Mouse (Mus musculus) limb, embryonic 14.5 days (tissue): ENCODE measurements around the gene Rnf144b. TPM values are rescaled to one million over a fixed set of nuclear protein-coding genes. Genes with fewer than 3 reads are reported as not detected.

Source experiments
- ATAC-seq: fragments of 200-750 bp; cut with Nextera tagmentation; 2 replicates; pipeline ENCODE4 v1.8.0; 2017; ENCODE audit warnings: low read depth, moderate number of reproducible peaks, moderate TSS enrichment; ENCODE audit not compliant: low FRiP score
- DNase-seq: peaks from one replicate; pipeline ENCODE4 v3.0.0-alpha.2; 2015; ENCODE audit warnings: low spot score
- H3K27ac ChIP-seq: fragments of 300-500 bp; sonication (generic); replicated peaks from 2 replicates; pipeline ENCODE4 v1.5.1; 2014; ENCODE audit warnings: low read depth, mild to moderate bottlenecking, low read length, moderate library complexity, mixed read lengths
- H3K27me3 ChIP-seq: fragments of 300-500 bp; sonication (generic); 2 replicates; pipeline ENCODE4 v1.6.1; 2014; ENCODE audit warnings: low read length, mixed read lengths; ENCODE audit not compliant: control insufficient read depth, insufficient read depth
- H3K36me3 ChIP-seq: fragments of 300-500 bp; sonication (generic); 2 replicates; pipeline ENCODE4 v1.6.1; 2014; ENCODE audit warnings: mild to moderate bottlenecking, low read length, moderate library complexity, mixed read lengths; ENCODE audit not compliant: control insufficient read depth, insufficient read depth
- H3K4me1 ChIP-seq: fragments of 300-500 bp; sonication (generic); 2 replicates; pipeline ENCODE4 v1.6.1; 2014; ENCODE audit warnings: antibody characterized with exemption, low read length, mixed read lengths; ENCODE audit not compliant: control insufficient read depth, insufficient read depth
- H3K4me2 ChIP-seq: fragments of 300-500 bp; sonication (generic); replicated peaks from 2 replicates; pipeline ENCODE4 v1.6.1; 2014; ENCODE audit warnings: low read depth, mild to moderate bottlenecking, low read length, moderate library complexity; ENCODE audit not compliant: severe bottlenecking
- H3K4me3 ChIP-seq: fragments of 300-500 bp; sonication (generic); replicated peaks from 2 replicates; pipeline ENCODE4 v1.5.1; 2014; ENCODE audit warnings: low read length
- H3K9ac ChIP-seq: fragments of 300-500 bp; sonication (generic); 2 replicates; pipeline ENCODE4 v1.6.1; 2014; ENCODE audit warnings: mild to moderate bottlenecking, low read depth, low read length, moderate library complexity; ENCODE audit not compliant: severe bottlenecking
- H3K9me3 ChIP-seq: fragments of 300-500 bp; sonication (generic); 2 replicates; pipeline ENCODE4 v1.6.1; 2016; ENCODE audit warnings: low read length; ENCODE audit not compliant: control insufficient read depth
- POLR2A ChIP-seq: fragments of 200-500 bp; IDR thresholded peaks from 2 replicates; pipeline ENCODE4 v1.8.0; 2012; ENCODE audit warnings: inconsistent platforms, mild to moderate bottlenecking, moderate library complexity, borderline replicate concordance; ENCODE audit not compliant: insufficient read depth, insufficient read length; ENCODE audit errors: extremely low read depth
- WGBS: fragments of 180-500 bp; shearing (Covaris S2); extraction: QIAGEN DNeasy Blood & Tissue Kit; methylation state at CpG from one replicate; pipeline ENCODE4 v1.1.7; 2014; 5-methylcytosine and 5-hydroxymethylcytosine counted together
- polyA plus RNA-seq, 2 experiments: library from polyadenylated mRNA; depleted of rRNA in 1 of 2; stranded (reverse) in 1 of 2; unstranded in 1 of 2; fragments of >200 nt; fragmentation: Nextera tagmentation in 1 of 2; extraction: Ambion mirVana in 1 of 2; gene quantifications; 2 replicates each; pipeline versions ENCODE4 v1.2.1 to v1.2.3; 2012 to 2014

Gene Rnf144b
- polyA plus RNA-seq, 2 experiments = 5.8 to 5.9 TPM

- ATAC-seq (no peak), DNase-seq (no peak)
- no peaks in the 10 kb centered on the region for H3K36me3 ChIP-seq
- no peak overlapping the region for H3K9ac ChIP-seq
- peaks cover 9% of the 10 kb centered on the region for H3K4me1 ChIP-seq
- no peak overlapping the region for H3K4me2 ChIP-seq
- no peaks in the 10 kb centered on the region for H3K27me3 ChIP-seq
- no peak for TF ChIP-seq POLR2A
- H3K27ac ChIP-seq = no peak overlapping the region
- H3K9me3 ChIP-seq = no peaks in the 10 kb centered on the region
- WGBS = 92% methylated on average over 8 of the region's 8 CpGs
- H3K4me3 ChIP-seq = no peak overlapping the region
Measured at GRCm38 (mm10) chr13:47228201-47228600, 105.7 kb downstream of the Rnf144b start.

GRCm38 (mm10) chr13:47228626-47229190 lies 106.3 kb downstream of the Rnf144b start:
- DNase-seq (no peak), ATAC-seq (no peak)
- H3K9me3 ChIP-seq = no peaks in the 10 kb centered on the region
- no peak for TF ChIP-seq POLR2A
- WGBS = 87% methylated on average over 12 of the region's 12 CpGs
- H3K9ac ChIP-seq = no peak overlapping the region
- peaks cover 5% of the 10 kb centered on the region for H3K4me1 ChIP-seq
- no peak overlapping the region for H3K4me2 ChIP-seq
- no peaks in the 10 kb centered on the region for H3K36me3 ChIP-seq
- no peaks in the 10 kb centered on the region for H3K27me3 ChIP-seq
- H3K27ac ChIP-seq = no peak overlapping the region
- H3K4me3 ChIP-seq = no peak overlapping the region

- Histone ChIP-seq H3K27me3 (no peaks in the 10 kb centered on the region), H3K4me3 (no peak overlapping the region), H3K9me3 (no peaks in the 10 kb centered on the region), H3K4me2 (no peak overlapping the region), H3K4me1 (no peaks in the 10 kb centered on the region), H3K27ac (no peak overlapping the region), H3K9ac (no peak overlapping the region), H3K36me3 (no peaks in the 10 kb centered on the region)
- no peak for DNase-seq
- WGBS = 82% methylated on average over 6 of the region's 6 CpGs
- TF ChIP-seq POLR2A = no peak
- ATAC-seq = no peak
Measured at GRCm38 (mm10) chr13:47232163-47232562, 109.7 kb downstream of the Rnf144b start.

GRCm38 (mm10) chr13:47237376-47237775 lies 114.9 kb downstream of the Rnf144b start:
- no peak overlapping the region for H3K9ac ChIP-seq
- TF ChIP-seq POLR2A = no peak
- no peaks in the 10 kb centered on the region for H3K4me1 ChIP-seq
- ATAC-seq = no peak
- no peak for DNase-seq
- H3K9me3 ChIP-seq = no peaks in the 10 kb centered on the region
- H3K4me2 ChIP-seq = no peak overlapping the region
- no peaks in the 10 kb centered on the region for H3K27me3 ChIP-seq
- 90% methylated on average over 8 of the region's 8 CpGs for WGBS
- H3K36me3 ChIP-seq = 0 out of 2 replicates have a peak, but pooled peaks cover 2% of the 10 kb centered on the region
- H3K4me3 ChIP-seq = no peak overlapping the region
- H3K27ac ChIP-seq = no peak overlapping the region

GRCm38 (mm10) chr13:47238131-47238530 lies 115.7 kb downstream of the Rnf144b start:
- no peak overlapping the region for H3K9ac ChIP-seq
- H3K9me3 ChIP-seq = no peaks in the 10 kb centered on the region
- no peak overlapping the region for H3K27ac ChIP-seq
- H3K36me3 ChIP-seq = 0 out of 2 replicates have a peak, but pooled peaks cover 2% of the 10 kb centered on the region
- DNase-seq = no peak
- H3K4me3 ChIP-seq = no peak overlapping the region
- no peak for ATAC-seq
- no peaks in the 10 kb centered on the region for H3K4me1 ChIP-seq
- WGBS = 62% methylated on average over 17 of the region's 17 CpGs
- H3K4me2 ChIP-seq = no peak overlapping the region
- H3K27me3 ChIP-seq = no peaks in the 10 kb centered on the region
- no peak for TF ChIP-seq POLR2A
